Mouse (Mus musculus): Measurements from ENCODE around the gene Nup214.

The Nup214 gene

GRCm38 (mm10) chr2:31974141-31974808 lies at the start of gene Nup214:
Nup214 (plus strand) TSS chr2:31974436.
- ChIA-PET CTCF (interaction anchor here in 3 of 4 experiments (0.5 to 1.7 kb wide), 8 partner anchors 9 to 286 kb away, joined by 3 to 10 read pairs (median 3); no protein-coding TSS in a partner anchor), POLR2A (interaction anchor here in 3 of 4 experiments (0.6 to 6.3 kb wide), 51 partner anchors 9 to 667 kb away, joined by 3 to 45 read pairs (median 4); partner anchors contain the start of genes Abl1 (in 1 of the 3) and Swi5 (in 1 of the 3))

- ChIA-PET POLR2A (interaction anchor here in 2 of 4 experiments (0.8 to 1.2 kb wide), 4 partner anchors 10 to 31 kb away, joined by 3 to 4 read pairs (median 4); no protein-coding TSS in a partner anchor), CTCF (interaction anchor here in 3 of 4 experiments (0.6 to 1.6 kb wide), 8 partner anchors 10 to 209 kb away, joined by 3 to 7 read pairs (median 4); no protein-coding TSS in a partner anchor)
Observed at GRCm38 (mm10) chr2:31924811-31925210, 49.4 kb upstream of the Nup214 start.

GRCm38 (mm10) chr2:31925936-31926335 lies 48.3 kb upstream of the Nup214 start:
- POLR2A ChIA-PET = interaction anchor here in 1 of 4 experiments (0.6 to 1.1 kb wide), 3 partner anchors 23 to 1668 kb away, joined by 3 to 4 read pairs (median 3); no protein-coding TSS in a partner anchor
- CTCF ChIA-PET = interaction anchor here in 3 of 4 experiments (0.7 to 1.3 kb wide), 5 partner anchors 17 to 208 kb away, joined by 3 read pairs; no protein-coding TSS in a partner anchor

- POLR2A ChIA-PET = interaction anchor here in 1 of 4 experiments (0.7 to 1.0 kb wide), 2 partner anchors 8 to 15 kb away, joined by 3 read pairs; no protein-coding TSS in a partner anchor
- CTCF ChIA-PET = interaction anchor here (0.6 to 1.7 kb wide), 4 partner anchors 10 to 150 kb away, joined by 3 read pairs; no protein-coding TSS in a partner anchor
Observed at GRCm38 (mm10) chr2:31929664-31930063, 44.6 kb upstream of the Nup214 start.

GRCm38 (mm10) chr2:31934551-31934950 lies 39.7 kb upstream of the Nup214 start:
- ChIA-PET CTCF (interaction anchor here in 3 of 4 experiments (0.5 to 1.6 kb wide), 5 partner anchors 10 to 475 kb away, joined by 3 to 7 read pairs (median 4); partner anchors contain the start of gene Lamc3 (in 1 of the 3)), POLR2A (interaction anchor here in 3 of 4 experiments (0.6 to 1.4 kb wide), 5 partner anchors 10 to 1241 kb away, joined by 3 read pairs; no protein-coding TSS in a partner anchor)

GRCm38 (mm10) chr2:31935054-31935453 lies 39.2 kb upstream of the Nup214 start:
- ChIA-PET POLR2A (interaction anchor here (0.6 to 1.4 kb wide), 6 partner anchors 10 to 1850 kb away, joined by 3 to 4 read pairs (median 3); no protein-coding TSS in a partner anchor), CTCF (interaction anchor here in 3 of 4 experiments (0.6 to 1.7 kb wide), 7 partner anchors 10 to 250 kb away, joined by 3 to 7 read pairs (median 3); partner anchors contain the start of gene Lamc3 (in 1 of the 3))

GRCm38 (mm10) chr2:31938298-31938697 lies 35.9 kb upstream of the Nup214 start:
- ChIA-PET POLR2A (interaction anchor here in 2 of 4 experiments (0.5 to 0.9 kb wide), 2 partner anchors 16 to 275 kb away, joined by 3 read pairs; no protein-coding TSS in a partner anchor), CTCF (interaction anchor here in 1 of 4 experiments (0.7 kb wide), 1 partner anchor 13 kb away, joined by 3 read pairs; no protein-coding TSS in a partner anchor)

GRCm38 (mm10) chr2:31943011-31943410 lies 31.2 kb upstream of the Nup214 start:
- ChIA-PET POLR2A (interaction anchor here in 1 of 4 experiments (0.8 kb wide), 1 partner anchor 18 kb away, joined by 4 read pairs; no protein-coding TSS in a partner anchor), CTCF (interaction anchor here in 1 of 4 experiments (0.7 kb wide), 1 partner anchor 370 kb away, joined by 3 read pairs; no protein-coding TSS in a partner anchor)

- POLR2A ChIA-PET = interaction anchor here in 2 of 4 experiments (0.6 to 0.8 kb wide), 2 partner anchors 15 to 306 kb away, joined by 3 read pairs; no protein-coding TSS in a partner anchor
Observed at GRCm38 (mm10) chr2:31945580-31945979, 28.7 kb upstream of the Nup214 start.

GRCm38 (mm10) chr2:31948392-31948791 lies 25.8 kb upstream of the Nup214 start:
- ChIA-PET CTCF (interaction anchor here in 2 of 4 experiments (0.6 to 1.5 kb wide), 6 partner anchors 13 to 174 kb away, joined by 3 to 5 read pairs (median 3); no protein-coding TSS in a partner anchor), POLR2A (interaction anchor here (0.5 to 1.3 kb wide), 7 partner anchors 9 to 193 kb away, joined by 3 to 10 read pairs (median 4); no protein-coding TSS in a partner anchor)

More at GRCm38 (mm10) chr2:31945580-31945979, 28.7 kb upstream of the Nup214 start:
- CTCF ChIA-PET = interaction anchor here in 2 of 4 experiments (0.6 kb wide), 2 partner anchors 19 to 1097 kb away, joined by 3 to 5 read pairs; no protein-coding TSS in a partner anchor

GRCm38 (mm10) chr2:31948801-31949200 lies 25.4 kb upstream of the Nup214 start:
- ChIA-PET POLR2A (interaction anchor here (0.6 to 1.3 kb wide), 7 partner anchors 8 to 193 kb away, joined by 3 to 10 read pairs (median 4); no protein-coding TSS in a partner anchor), CTCF (interaction anchor here in 2 of 4 experiments (0.6 to 1.5 kb wide), 10 partner anchors 12 to 282 kb away, joined by 3 to 5 read pairs (median 3); no protein-coding TSS in a partner anchor)

- POLR2A ChIA-PET = interaction anchor here in 2 of 4 experiments (0.6 to 1.0 kb wide), 2 partner anchors 10 to 20 kb away, joined by 4 to 8 read pairs; no protein-coding TSS in a partner anchor
- CTCF ChIA-PET = interaction anchor here in 3 of 4 experiments (0.5 to 1.5 kb wide), 10 partner anchors 10 to 478 kb away, joined by 3 to 5 read pairs (median 3); no protein-coding TSS in a partner anchor
Observed at GRCm38 (mm10) chr2:31950058-31950871, 24.0 kb upstream of the Nup214 start, which contains the start of gene Aif1l. Aif1l (plus strand) TSS chr2:31950139.

GRCm38 (mm10) chr2:31950966-31951365 lies 23.3 kb upstream of the Nup214 start:
- CTCF ChIA-PET = interaction anchor here in 3 of 4 experiments (0.5 to 1.5 kb wide), 7 partner anchors 9 to 479 kb away, joined by 3 to 4 read pairs (median 3); no protein-coding TSS in a partner anchor

GRCm38 (mm10) chr2:31952236-31952635 lies 22.0 kb upstream of the Nup214 start:
- POLR2A ChIA-PET = interaction anchor here in 3 of 4 experiments (0.6 to 1.4 kb wide), 6 partner anchors 8 to 57 kb away, joined by 3 to 5 read pairs (median 4); partner anchors contain the start of gene Nup214 (in 1 of the 3)
- CTCF ChIA-PET = interaction anchor here in 2 of 4 experiments (0.5 to 1.5 kb wide), 3 partner anchors 15 to 126 kb away, joined by 3 read pairs; no protein-coding TSS in a partner anchor

More at GRCm38 (mm10) chr2:31950966-31951365, 23.3 kb upstream of the Nup214 start:
- POLR2A ChIA-PET = interaction anchor here in 1 of 4 experiments (0.6 to 1.4 kb wide), 3 partner anchors 9 to 146 kb away, joined by 3 to 8 read pairs (median 4); no protein-coding TSS in a partner anchor

GRCm38 (mm10) chr2:31952725-31953124 lies 21.5 kb upstream of the Nup214 start:
- CTCF ChIA-PET = interaction anchor here in 2 of 4 experiments (0.6 to 1.0 kb wide), 2 partner anchors 18 to 136 kb away, joined by 3 read pairs; no protein-coding TSS in a partner anchor
- POLR2A ChIA-PET = interaction anchor here in 2 of 4 experiments (0.7 to 1.3 kb wide), 2 partner anchors 8 to 9 kb away, joined by 3 to 5 read pairs; no protein-coding TSS in a partner anchor

- ChIA-PET CTCF (no interaction called here), POLR2A (interaction anchor here in 1 of 4 experiments (0.6 kb wide), 1 partner anchor 369 kb away, joined by 3 read pairs; no protein-coding TSS in a partner anchor)
Observed at GRCm38 (mm10) chr2:31953687-31954086, 20.5 kb upstream of the Nup214 start.

Measured in embryonic stem cell, embryonic (primary cell).